Mouse (Mus musculus) thymus, postnatal 25 days (tissue): ENCODE results near the gene Uap1.

ENCODE experiments used
- DNase-seq: peaks from one replicate; pipeline ENCODE4 v3.0.0; 2022

The Uap1 gene

GRCm38 (mm10) chr1:170164053-170164614 lies 10.6 kb downstream of the Uap1 start:
- DNase-seq = no peak

- no peak for DNase-seq
These were observed 11.3 kb downstream of the Uap1 start for GRCm38 (mm10) chr1:170163398-170163943.

DNA sequence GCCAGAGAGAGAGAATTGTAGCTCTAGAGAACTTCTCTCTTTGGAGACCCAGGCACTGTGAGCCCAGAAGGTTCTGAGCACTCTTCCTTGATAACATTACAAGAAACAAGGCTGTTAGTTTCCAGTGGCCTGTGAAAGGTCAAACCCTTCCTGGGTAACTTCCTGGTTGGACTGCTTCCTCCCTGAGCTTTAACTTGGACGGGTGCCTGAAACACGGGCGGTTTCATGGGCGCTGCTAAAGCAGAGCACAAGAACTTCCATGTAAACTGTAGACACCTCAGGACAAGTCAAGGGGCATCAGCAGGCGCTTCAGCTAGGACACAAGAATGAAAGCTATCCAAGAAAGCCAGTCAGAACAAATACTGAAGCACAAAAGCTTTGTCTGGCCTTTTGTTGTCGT lies 12.9 kb downstream of the Uap1 start:
- DNase-seq = no peak

GRCm38 (mm10) chr1:170160397-170160938 lies 14.3 kb downstream of the Uap1 start:
- no peak for DNase-seq

GRCm38 (mm10) chr1:170159707-170160106 lies 15.1 kb downstream of the Uap1 start:
- no peak for DNase-seq

DNA sequence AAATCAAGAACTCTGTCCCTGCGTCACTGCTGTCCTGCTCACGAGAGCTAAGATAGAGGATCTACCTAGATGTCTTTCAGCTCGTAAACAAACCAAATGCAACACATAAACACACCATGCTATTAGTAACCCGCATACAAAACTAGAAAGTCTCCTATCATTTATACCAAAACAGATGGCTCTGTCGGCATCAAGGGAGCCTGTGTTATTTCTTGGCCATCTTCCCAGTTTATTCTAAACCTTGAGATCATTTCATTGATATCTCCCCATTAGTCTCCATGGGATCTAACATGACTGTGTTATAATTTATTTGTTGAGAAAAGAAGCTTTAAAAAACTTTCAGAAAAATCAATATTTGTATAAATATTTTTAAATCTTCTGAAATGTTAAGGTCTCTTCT lies 19.0 kb downstream of the Uap1 start:
- no peak for DNase-seq

- no peak for DNase-seq
These were observed 19.5 kb downstream of the Uap1 start for GRCm38 (mm10) chr1:170155298-170155697.

GRCm38 (mm10) chr1:170153986-170154385 lies 20.8 kb downstream of the Uap1 start:
- DNase-seq = no peak

- DNase-seq = no peak
These were observed 22.2 kb downstream of the Uap1 start for GRCm38 (mm10) chr1:170152552-170152951.

- no peak for DNase-seq
These were observed 23.9 kb downstream of the Uap1 start for GRCm38 (mm10) chr1:170150870-170151269.

DNA sequence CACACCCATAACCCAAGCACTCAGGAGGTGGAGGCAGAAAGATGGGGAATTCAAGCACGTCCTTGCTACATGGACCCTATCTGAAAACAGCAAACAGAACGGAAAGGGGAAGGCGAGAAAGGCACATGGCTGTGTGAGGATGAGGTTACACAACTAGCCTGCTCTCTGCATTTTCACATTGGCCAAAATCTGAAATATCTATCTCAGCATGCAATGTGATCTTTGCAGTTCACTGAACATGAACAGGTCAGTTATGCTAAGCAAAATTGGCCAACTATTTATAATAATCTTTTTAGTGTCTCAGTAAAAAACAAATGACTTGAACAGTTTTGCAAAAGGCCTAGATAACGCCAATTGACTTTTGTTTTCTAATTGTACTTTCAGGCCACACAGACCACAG lies 25.0 kb downstream of the Uap1 start:
- no peak for DNase-seq

DNA sequence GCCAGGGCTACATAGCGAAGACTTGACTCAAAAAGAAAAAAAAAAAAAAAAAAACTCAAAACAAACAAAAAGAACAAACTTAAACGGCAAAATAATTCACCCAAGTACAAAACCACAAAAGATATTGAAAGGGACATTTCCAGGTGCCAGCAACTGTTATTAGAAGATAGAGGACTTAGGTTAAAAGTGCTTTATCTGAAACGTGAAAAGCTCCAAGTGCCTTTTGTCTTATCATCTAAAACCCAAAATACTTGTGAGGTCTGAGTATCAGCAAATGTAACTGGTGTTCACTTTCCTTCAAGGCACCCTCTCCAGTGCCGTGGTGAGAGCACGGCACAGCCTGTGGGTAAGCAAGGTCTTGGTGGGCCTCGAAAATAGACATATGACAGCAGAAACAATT lies 26.2 kb downstream of the Uap1 start:
- DNase-seq = no peak

DNA sequence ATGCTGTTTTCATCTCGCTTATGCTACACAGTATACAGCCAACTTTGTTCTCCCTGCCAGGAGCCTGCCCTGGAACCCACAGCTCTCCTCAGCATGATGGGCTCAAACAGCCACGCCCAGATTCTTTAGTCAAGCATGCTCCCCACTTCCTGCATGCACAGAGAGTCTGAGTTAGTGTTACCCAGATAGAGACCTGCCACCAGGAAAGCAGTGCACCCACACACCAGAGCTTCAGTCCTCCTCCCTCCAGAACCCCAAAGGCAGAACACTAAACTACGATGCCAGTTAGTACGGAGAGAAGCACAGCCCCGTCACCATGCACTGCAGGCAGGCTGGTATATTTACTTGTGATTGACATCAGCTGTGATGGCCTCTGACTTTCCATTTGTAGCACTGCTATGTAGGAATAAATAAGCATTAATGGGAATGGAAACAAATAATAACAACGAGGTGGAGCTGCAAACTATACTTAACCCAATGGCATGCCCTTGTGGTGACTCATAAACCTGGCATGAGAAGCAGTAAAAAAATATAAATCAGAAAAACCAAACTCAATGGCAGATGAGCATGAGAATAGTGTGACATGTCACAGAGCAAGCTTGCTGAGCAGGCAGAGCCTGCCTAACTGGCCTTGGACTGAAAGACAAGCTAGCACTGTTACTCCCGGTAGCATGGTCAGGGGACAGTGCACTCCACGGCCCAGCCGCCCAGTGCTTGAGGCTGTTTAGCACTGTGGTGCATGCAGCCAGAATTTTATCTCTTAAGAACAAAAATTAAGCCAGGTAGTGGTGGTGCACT lies 26.9 kb downstream of the Uap1 start:
- peak; percentile 30 for DNase-seq

DNA sequence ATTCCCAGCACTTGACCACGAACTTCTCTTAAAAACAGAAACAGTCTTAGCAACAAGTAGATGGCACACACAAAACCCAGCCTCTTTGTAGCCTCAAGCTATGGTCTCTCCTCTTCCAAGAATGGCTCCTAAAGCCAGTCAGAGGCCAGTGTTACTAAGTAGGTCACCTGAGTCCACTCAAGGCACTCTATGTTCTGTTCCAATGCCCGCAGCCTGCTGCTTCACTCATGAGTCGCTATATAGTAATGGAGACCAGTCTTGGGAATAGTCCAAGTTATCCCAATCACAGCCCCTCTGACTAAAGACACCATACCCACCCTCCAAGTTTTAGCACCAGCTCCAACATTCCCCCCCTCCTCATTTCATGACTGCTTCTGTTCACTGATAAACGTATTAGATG lies 29.2 kb downstream of the Uap1 start:
- no peak for DNase-seq

- DNase-seq = no peak
These were observed 32.4 kb downstream of the Uap1 start for GRCm38 (mm10) chr1:170142256-170142871.

DNA sequence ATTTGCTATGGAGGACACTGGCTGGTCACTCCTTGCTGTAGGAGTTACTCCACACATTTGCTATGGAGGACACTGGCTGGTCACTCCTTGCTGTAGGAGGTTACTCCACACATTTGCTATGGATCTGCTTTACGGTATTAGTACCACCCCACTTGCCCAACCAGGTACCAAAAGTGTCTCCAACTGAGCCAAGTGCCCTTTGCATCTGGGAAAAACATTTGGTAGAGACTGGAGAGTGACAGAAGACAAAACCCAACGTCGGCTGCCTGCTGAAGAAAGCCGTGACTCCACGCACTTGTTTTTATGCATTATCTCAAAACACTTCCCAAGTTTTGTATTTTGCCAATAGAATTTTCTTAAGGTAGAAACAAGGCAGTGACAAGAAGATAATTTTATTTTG lies 33.1 kb downstream of the Uap1 start:
- DNase-seq = no peak

DNA sequence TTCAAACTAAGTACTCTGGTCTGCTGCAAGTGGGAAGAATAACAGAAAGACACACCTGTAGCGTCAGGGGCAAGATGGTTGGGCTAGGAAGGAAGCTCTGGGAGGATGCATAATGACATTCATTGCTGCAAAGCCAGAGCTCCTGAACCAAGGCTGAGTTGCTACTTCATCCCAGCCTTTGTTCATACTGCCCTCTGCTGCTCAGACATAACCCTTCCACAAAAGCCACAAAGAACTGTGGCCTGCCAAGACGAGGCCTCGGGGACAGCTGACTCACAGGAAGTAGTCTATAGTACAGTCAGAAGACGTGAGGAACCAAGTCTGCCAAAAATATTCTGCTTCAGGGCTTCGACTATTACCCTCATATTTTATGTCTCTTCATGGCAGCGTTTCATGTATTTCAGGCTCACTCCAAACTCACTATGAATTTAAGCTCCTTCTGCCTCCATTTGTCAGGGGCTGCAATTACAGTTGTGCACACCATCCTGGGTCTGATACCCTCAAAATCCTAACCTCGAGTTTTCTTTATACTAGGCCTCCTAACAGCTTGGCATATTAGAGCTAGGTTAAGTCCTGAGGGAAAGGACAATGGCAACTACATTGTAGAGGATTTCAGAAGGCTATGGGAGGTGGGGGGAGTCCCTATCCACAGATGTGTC lies 38.3 kb downstream of the Uap1 start:
- DNase-seq = peak; percentile 66

DNA sequence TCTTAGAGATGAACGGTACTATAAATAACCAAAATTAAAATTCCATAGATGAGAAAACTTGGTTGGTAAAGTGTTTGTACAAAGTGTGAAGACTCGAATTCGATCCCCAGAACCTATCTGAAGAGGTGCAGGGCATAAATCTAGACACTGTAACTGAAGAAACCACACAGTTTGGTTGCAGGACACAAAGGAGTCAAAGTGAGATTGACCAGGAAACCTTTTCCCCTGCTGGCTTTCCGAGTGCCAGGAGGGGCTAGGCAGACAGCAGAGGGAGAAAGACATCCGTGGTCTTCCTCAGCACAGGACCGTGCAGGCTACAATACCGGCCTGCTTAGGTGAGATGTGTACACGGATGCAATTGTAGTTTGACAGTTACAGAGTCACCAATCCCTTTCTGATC lies 40.5 kb downstream of the Uap1 start:
- no peak for DNase-seq

GRCm38 (mm10) chr1:170130962-170131361 lies 43.8 kb downstream of the Uap1 start:
- no peak for DNase-seq

DNA sequence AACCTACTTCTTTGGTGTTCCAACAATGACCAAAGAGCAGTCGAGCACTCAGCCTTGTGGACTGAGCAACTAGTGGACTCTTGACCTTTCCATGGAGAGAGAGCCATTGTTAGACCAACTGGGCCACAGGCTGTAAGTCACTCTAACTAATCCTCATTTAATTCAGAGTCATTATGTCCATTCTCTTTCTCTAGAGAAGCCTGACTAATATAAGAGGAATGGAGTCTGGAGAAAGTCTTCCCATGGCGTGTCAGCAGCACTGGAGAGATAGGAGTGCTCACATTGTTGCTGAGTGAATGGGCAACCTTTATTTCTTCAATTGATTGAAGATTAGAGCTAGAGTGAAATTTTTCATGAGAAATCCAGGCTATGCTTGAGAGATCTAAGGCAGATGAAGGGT lies 50.1 kb downstream of the Uap1 start:
- DNase-seq = no peak

- DNase-seq = no peak
These were observed 61.1 kb downstream of the Uap1 start for GRCm38 (mm10) chr1:170113616-170114015.

DNA sequence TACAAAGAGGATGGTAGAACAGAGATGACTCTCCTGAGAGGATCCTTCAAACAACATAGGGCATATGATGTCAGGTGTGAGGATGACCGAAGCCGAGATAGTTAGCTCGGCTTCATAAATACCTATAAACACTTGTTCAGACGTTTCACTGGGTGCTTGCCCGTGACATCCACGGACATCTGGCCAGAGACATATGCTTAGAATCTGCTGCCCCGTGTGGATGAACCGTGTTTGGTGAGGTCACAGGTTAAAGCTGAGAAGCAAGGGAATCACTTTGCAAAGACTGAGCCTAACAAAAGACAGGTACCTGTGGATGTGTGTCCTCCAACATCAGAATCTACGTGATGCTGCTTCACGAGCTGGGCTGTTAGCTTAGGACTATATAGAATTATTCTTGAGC lies 62.5 kb downstream of the Uap1 start:
- no peak for DNase-seq

GRCm38 (mm10) chr1:170111651-170112226 lies 63.0 kb downstream of the Uap1 start:
- no peak for DNase-seq
